Mouse (Mus musculus) C2C12 (cell line): ENCODE data around the gene Cdk14. TPM values are rescaled to one million over a fixed set of nuclear protein-coding genes. Genes with fewer than 3 reads are reported as not detected.
A peak's percentile ranks its signal among the peaks of the same experiment; 100 is the strongest.

Source experiments
- H3K27me3 ChIP-seq: one replicate; pipeline ENCODE4 v1.6.1; 2011; ENCODE audit not compliant: control insufficient read depth, insufficient read depth, insufficient read length
- H3K36me3 ChIP-seq: one replicate; pipeline ENCODE4 v1.6.1; 2011; ENCODE audit not compliant: control insufficient read depth, insufficient read depth
- H3K4me3 ChIP-seq: one replicate; pipeline ENCODE4 v1.5.1; 2011; ENCODE audit warnings: mild to moderate bottlenecking, control low read depth; ENCODE audit not compliant: poor library complexity, insufficient read depth, severe bottlenecking
- H3K79me2 ChIP-seq: one replicate; pipeline ENCODE4 v1.6.1; 2011; ENCODE audit not compliant: control insufficient read depth, insufficient read depth
- H3K79me3 ChIP-seq: one replicate; pipeline ENCODE4 v1.6.1; 2011; ENCODE audit warnings: low read depth, control low read depth
- H3ac ChIP-seq: one replicate; pipeline ENCODE3; 2011; ENCODE audit warnings: low read depth; ENCODE audit not compliant: control insufficient read depth, insufficient read length
- CEBPB ChIP-seq: IDR thresholded peaks from one replicate; pipeline ENCODE4 v1.6.1; 2011; ENCODE audit warnings: low read depth, mild to moderate bottlenecking, control low read depth, moderate library complexity
- CTCF ChIP-seq: IDR thresholded peaks from one replicate; pipeline ENCODE4 v1.5.1; 2011; ENCODE audit not compliant: control insufficient read depth, insufficient read depth, insufficient read length
- FOSL1 ChIP-seq: IDR thresholded peaks from one replicate; pipeline ENCODE4 v1.8.0; 2011; ENCODE audit warnings: mild to moderate bottlenecking, low read length; ENCODE audit not compliant: poor library complexity, insufficient read depth, severe bottlenecking
- MAX ChIP-seq: IDR thresholded peaks from one replicate; pipeline ENCODE4 v1.6.1; 2011; ENCODE audit warnings: mild to moderate bottlenecking, control low read depth
- MYOD1 ChIP-seq: IDR thresholded peaks from one replicate; pipeline ENCODE4 v1.6.1; 2011; ENCODE audit warnings: low read depth; ENCODE audit not compliant: control insufficient read depth, insufficient read length
- MYOG ChIP-seq: IDR thresholded peaks from one replicate; pipeline ENCODE4 v1.6.1; 2011; ENCODE audit not compliant: control insufficient read depth, insufficient read length; ENCODE audit errors: extremely low read depth
- USF1 ChIP-seq: IDR thresholded peaks from one replicate; pipeline ENCODE4 v1.6.1; 2011; ENCODE audit warnings: low read depth, mild to moderate bottlenecking, control low read depth, moderate library complexity
- polyA plus RNA-seq: library from polyadenylated mRNA; unstranded; fragments of >200 nt; fragmentation: generic; extraction: Trizol; gene quantifications from one replicate; pipeline ENCODE4 v1.2.1, GENCODE M21; 2012; ENCODE audit warnings: missing spikeins

Gene Cdk14
- polyA plus RNA-seq, 1 experiment = 15.9 TPM

- H3K4me3 ChIP-seq = no peak overlapping the region
- H3K79me2 ChIP-seq = peaks cover 83% of the 10 kb centered on the region
- TF ChIP-seq CEBPB = no peak
- no peak for TF ChIP-seq MAX
- TF ChIP-seq CTCF = no peak
- no peak for TF ChIP-seq USF1
- no peak for TF ChIP-seq MYOD1
- no peak for TF ChIP-seq MYOG
- no peak for TF ChIP-seq FOSL1
- no peak overlapping the region for H3ac ChIP-seq
- no peaks in the 10 kb centered on the region for H3K27me3 ChIP-seq
- H3K36me3 ChIP-seq = peaks cover 17% of the 10 kb centered on the region
- H3K79me3 ChIP-seq = peaks cover 42% of the 10 kb centered on the region
Observed at GRCm38 (mm10) chr5:5354684-5355368, 65.3 kb downstream of the Cdk14 start.

GRCm38 (mm10) chr5:5353946-5354345 lies 66.2 kb downstream of the Cdk14 start:
- Histone ChIP-seq H3ac (no peak overlapping the region), H3K4me3 (no peak overlapping the region), H3K79me2 (peaks cover 84% of the 10 kb centered on the region), H3K79me3 (peaks cover 42% of the 10 kb centered on the region), H3K36me3 (peaks cover 16% of the 10 kb centered on the region), H3K27me3 (no peaks in the 10 kb centered on the region)
- TF ChIP-seq MYOG (no peak), CEBPB (no peak), CTCF (no peak), FOSL1 (no peak), MYOD1 (no peak), MAX (no peak), USF1 (no peak)

DNA sequence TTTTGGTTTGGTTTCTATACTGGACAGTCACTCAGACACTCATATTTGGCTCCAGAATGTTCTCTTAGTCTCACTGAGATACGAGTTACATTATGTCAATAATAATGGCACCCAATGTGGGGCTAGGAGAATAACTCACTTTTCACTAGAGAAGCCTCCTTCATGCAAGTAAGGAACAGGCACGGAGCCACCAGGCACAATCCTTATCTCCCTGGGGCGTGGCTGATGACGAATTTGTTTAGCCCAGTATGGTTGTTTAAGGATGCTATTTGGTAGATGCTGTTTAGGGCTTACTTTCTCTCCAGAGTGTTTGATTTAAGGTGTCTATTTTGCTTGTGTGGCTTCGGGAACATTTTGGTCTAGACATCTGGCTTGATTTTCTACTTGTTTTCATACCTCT lies 75.5 kb downstream of the Cdk14 start:
- H3K79me3 ChIP-seq = peaks cover 30% of the 10 kb centered on the region
- TF ChIP-seq USF1 (no peak), FOSL1 (no peak)
- no peak overlapping the region for H3ac ChIP-seq
- no peaks in the 10 kb centered on the region for H3K27me3 ChIP-seq
- peaks cover 9% of the 10 kb centered on the region for H3K36me3 ChIP-seq
- no peak overlapping the region for H3K4me3 ChIP-seq
- H3K79me2 ChIP-seq = peaks cover 72% of the 10 kb centered on the region

- H3K79me2 ChIP-seq = peaks cover 73% of the 10 kb centered on the region
Observed at GRCm38 (mm10) chr5:5343741-5344140, 76.4 kb downstream of the Cdk14 start.

GRCm38 (mm10) chr5:5343267-5343666 lies 76.8 kb downstream of the Cdk14 start:
- H3K79me3 ChIP-seq = peaks cover 35% of the 10 kb centered on the region
- H3K4me3 ChIP-seq = no peak overlapping the region
- H3K79me2 ChIP-seq = peaks cover 78% of the 10 kb centered on the region
- TF ChIP-seq MYOD1 (peak; percentile 55), CEBPB (no peak), MAX (peak; percentile 8)
- H3K27me3 ChIP-seq = no peaks in the 10 kb centered on the region
- peaks cover 6% of the 10 kb centered on the region for H3K36me3 ChIP-seq
- no peak overlapping the region for H3ac ChIP-seq

More at GRCm38 (mm10) chr5:5343741-5344140, 76.4 kb downstream of the Cdk14 start:
- Histone ChIP-seq H3K36me3 (peaks cover 6% of the 10 kb centered on the region), H3K27me3 (no peaks in the 10 kb centered on the region), H3K4me3 (no peak overlapping the region), H3ac (no peak overlapping the region), H3K79me3 (peaks cover 32% of the 10 kb centered on the region)
- TF ChIP-seq MYOD1 (no peak), MAX (no peak), MYOG (no peak), CTCF (no peak), USF1 (no peak), FOSL1 (no peak), CEBPB (no peak)
